Mouse (Mus musculus) layer of hippocampus, postnatal 10 days (tissue): Measurements from ENCODE around the gene Map2k5. TPM values are rescaled to one million over a fixed set of nuclear protein-coding genes. Genes with fewer than 3 reads are reported as not detected.

Source experiments
- DNase-seq, 2 experiments: peaks; one replicate each; pipeline ENCODE4 v3.0.0; 2021; ENCODE audit warnings: low spot score in 2 of 2
- total RNA-seq, 2 experiments: library from RNA; stranded (reverse); gene quantifications; 2 replicates each; pipeline ENCODE4 v1.2.3; 2021

The Map2k5 gene
- total RNA-seq, 2 experiments from 2014 or later = 34.6 to 36.2 TPM

DNA sequence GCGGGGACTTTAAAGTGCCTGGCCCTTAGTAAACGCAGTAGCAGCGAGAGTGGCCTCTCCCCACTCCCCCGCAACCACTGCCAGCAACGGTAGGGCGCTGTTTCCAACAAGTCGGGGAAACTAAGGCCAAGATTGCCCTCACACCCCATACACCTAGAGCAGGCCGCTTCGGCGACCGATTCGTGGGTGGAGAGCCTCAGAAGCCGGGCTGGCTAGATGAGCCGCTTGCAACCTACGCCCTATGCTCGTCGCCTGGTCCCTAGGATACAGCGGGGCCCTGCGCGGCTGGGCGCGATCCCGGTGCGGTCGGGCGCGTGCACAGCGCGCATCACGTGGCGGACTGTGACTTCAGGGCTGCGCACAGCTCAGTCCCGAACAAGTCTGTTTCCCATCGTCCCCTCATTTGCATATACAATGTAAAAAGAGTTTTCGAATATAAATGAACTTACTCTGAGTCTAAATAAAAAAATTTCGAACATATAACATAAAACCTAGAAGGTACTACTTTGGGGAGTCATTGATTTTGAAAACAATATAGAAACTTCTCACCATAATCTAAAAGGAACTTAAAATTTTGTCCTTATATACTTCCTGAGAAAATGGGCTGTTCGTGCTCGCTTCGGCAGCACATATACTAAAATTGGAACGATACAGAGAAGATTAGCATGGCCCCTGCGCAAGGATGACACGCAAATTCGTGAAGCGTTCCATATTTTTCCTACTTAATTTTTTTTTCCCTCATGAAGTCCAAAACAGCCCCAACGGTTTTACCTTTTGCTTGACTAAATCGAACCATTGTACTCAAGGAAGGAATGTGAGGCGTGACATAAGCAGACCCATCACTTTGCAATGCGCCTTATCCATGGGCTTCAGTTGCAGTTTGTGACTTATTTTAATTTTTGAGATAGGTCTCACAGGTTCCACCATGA lies 244.8 kb downstream of the Map2k5 start:
- peak; percentile 93 to 96 for DNase-seq

DNA sequence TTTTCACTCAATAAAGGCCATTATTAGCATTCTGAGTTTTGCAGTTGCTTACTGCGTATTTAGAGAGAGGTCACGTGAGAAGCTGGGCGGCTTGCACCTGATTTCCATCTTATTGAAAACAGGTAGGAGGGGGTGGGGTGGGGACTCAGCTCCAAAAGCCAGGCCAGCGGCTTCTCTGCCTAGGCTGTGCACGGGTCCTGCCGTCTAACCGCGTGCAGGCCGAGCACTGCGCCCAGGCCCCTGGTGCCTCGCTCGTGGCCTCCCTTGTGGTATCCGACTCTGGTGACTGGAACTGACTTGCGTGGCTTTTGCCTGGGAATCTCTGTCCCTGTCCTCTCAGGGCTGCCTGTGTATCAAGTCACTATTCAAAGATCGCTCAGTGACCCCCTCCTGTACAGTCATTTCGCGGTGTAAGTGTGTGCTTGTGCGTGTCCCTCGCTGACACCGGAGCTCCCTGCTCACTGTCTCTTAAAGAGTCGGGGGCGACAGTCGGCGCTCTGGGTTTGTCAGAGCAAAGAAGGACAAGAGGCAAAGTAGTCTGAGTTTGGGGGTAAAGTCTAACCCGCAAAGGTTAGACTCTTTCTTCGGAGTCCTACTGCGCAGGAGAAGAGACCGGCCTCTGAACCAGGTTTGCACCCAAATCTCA lies 245.6 kb downstream of the Map2k5 start:
- DNase-seq = peak; percentile 49 to 63

DNA sequence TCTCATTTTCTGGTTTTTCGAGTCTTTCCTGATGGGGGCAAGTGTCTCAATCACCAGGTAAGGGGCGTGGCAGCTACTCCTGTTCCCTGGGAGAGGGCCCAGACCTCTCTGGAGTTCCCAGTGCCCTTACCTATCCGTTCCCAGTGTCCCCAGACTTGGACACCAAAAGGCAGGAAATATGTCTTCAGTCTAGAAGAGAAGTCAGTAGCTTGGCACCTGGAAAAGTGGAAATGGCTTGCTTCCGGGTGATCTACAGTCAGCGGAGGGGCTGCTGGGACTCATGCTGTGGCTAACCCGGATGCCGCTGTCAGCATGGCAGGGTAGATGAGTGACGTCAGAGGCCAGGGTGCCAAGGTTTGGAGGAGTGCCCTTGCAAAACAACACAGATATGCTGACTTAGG lies 248.1 kb downstream of the Map2k5 start:
- no peak for DNase-seq

DNA sequence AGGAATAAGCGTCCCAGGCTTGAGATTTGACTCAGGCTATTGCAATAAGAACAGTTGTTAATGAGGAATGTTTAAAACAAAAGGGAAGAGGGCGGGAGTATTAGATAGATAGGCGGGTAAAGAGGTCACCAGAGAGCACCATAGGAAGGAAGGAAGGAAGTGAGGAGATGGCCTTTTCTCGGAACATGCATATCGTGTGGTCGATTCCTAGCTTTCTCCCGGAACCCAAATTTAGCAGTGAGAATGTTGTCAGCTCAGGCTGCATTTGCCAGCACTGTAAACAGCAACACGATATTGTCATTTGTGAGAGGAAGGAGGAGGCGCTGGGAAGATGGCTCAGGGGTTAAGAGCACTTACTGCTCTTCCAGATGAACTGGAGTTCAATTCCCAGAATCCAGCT lies 253.2 kb downstream of the Map2k5 start:
- no peak for DNase-seq

DNA sequence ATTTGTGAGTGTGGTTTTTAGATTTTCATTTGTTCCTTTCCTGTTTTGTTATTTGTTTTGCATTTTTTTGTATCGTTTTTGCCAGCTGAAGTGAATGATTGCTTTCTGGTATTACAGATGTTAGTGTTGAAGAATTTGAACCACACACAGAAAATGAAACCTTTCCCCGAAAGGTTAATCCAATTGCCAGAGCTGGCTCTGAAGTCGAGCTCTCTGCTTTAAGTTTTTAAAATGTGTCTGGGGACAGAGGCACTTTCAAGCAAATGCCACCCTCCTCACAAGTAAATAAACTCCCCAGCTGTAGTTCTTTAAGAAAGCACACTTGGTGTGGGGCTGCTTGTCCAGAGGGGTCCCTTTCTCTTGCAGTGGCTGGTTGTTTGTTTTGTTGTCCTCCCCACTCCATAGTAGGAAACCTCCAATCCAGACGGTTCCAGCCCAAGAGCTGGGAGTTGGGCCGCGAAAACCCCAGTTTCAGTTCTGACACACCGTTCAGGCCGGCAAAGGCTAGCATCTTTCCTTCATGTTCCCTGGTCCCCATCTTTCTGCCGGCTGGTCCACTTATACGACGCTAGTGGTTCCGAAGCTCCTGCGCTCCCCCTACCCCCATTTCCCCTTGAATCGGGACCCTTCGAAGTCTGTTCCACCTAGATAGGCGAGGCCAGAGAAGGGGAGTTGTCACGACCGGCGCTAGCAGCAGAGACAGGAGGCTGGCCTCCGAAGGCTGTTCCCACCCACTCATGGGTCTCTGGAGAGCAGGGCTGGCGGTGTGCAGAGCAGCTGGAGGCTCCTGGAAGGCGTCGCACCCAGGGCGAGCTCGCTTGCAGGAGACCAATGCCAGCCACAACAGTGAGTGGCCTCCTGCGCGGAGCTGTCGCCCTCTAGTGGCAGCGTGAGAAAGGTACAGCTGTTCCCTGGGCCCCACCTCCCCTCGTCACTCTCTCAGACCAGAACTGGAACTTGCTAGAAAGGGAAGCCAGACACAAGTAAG lies 254.0 kb downstream of the Map2k5 start:
- peak; percentile 93 to 95 for DNase-seq

DNA sequence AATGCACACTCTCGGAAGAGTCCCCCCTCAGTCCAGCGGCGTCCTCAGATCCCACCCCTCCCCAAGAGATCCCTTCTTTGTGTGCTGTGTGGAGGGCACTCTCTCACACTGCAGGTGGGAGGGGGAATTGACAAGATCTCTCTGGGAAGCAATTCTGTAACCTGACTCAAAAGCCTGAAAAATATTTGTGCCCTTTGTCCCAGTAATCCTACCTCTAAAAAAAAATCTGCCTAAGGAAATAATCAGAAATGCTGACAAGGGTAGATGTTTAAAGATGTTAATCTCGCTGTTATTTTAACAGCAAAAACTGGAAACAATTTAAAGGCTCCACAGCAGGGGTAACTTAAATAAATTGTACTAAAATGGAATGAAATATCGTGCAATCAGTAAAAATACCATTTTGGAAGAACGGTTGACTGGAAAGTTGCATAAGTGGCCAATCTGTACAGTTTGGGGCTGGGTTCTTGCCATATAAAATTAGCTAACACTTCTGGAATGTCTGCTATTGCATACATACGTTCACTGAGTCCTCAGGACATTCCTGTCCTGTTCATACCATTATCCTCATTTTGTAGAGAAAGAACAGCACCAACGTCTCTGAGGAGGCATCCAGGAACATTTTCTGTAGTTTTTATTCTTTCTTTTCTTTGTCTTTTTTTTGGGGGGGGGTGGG lies 255.4 kb downstream of the Map2k5 start:
- DNase-seq = no peak

DNA sequence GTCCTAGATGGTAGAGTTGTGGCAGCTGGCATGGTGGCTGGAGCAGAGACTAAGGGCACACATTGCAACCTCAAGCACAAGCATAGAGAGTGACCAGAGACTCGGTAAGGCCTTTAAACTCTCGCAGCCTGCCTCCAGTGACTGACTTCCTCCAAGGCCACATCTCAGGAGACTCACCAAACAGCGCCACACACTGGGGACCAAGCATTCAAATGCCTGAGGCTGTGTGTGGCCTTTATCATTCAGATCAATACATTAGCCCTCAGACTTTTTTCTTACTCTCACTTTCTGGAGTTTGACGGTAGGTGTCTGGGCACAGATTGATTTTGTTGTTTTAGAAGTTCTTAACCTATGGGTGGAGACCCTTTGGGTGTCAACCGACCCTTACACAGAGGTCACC lies 259.3 kb downstream of the Map2k5 start:
- no peak for DNase-seq

Other genes starting within 250 kb of the Map2k5 start
- gene Skor1, start 228.9 kb downstream of the Map2k5 start, total RNA-seq = under 1 TPM; 0.09 to 0.20 TPM
- gene 2300009A05Rik, start 21.3 kb upstream of the Map2k5 start, total RNA-seq = 10 to 100 TPM; 37.2 to 37.5 TPM
- gene Iqch, start 224.6 kb upstream of the Map2k5 start, total RNA-seq = under 1 TPM in 1 of 2 experiments, not detected in 1; 0.22 TPM
- 10 to 100 TPM; 47.9 to 52.6 TPM for gene Aagab, start 224.8 kb upstream of the Map2k5 start, total RNA-seq